Mouse (Mus musculus) ES-E14 (cell line): Measurements from ENCODE around the gene Blm. TPM values are rescaled to one million over a fixed set of nuclear protein-coding genes. Genes with fewer than 3 reads are reported as not detected.

Experiments
- DNase-seq: peaks from one replicate; pipeline ENCODE4 v3.0.0-alpha.2; 2013; ENCODE audit warnings: low read depth, low spot score
- H3K27ac ChIP-seq: 2 replicates; pipeline ENCODE4 v1.5.1; 2012; ENCODE audit warnings: low read depth, mild to moderate bottlenecking, low read length, moderate library complexity, mixed read lengths; ENCODE audit not compliant: poor library complexity, insufficient read depth, severe bottlenecking
- H3K36me3 ChIP-seq: 2 replicates; pipeline ENCODE4 v1.6.1; 2012; ENCODE audit warnings: mild to moderate bottlenecking, low read length, moderate library complexity, mixed read lengths; ENCODE audit not compliant: control insufficient read depth, poor library complexity, insufficient read depth, severe bottlenecking
- H3K4me1 ChIP-seq, 2 experiments: fragments of 150-350 bp in 1 of 2; sonication (generic) in 1 of 2; 2 replicates each; pipeline ENCODE4 v1.6.1; 2012; ENCODE audit warnings: low read length in 2 of 2, mild to moderate bottlenecking in 1 of 2, mixed read lengths in 1 of 2; ENCODE audit not compliant: control insufficient read depth in 2 of 2, insufficient read depth in 2 of 2, poor library complexity in 1 of 2
- H3K4me3 ChIP-seq, 2 experiments: fragments of 150-350 bp in 1 of 2; sonication (generic) in 1 of 2; 2 replicates each; pipeline ENCODE4 v1.5.1; 2012; ENCODE audit warnings: low read length in 2 of 2, low read depth in 1 of 2, mild to moderate bottlenecking in 1 of 2, mixed read lengths in 1 of 2; ENCODE audit not compliant: insufficient read depth in 1 of 2, poor library complexity in 1 of 2, severe bottlenecking in 1 of 2
- H3K9ac ChIP-seq: 2 replicates; pipeline ENCODE4 v1.6.1; 2012; ENCODE audit warnings: low read depth, mild to moderate bottlenecking, low read length, mixed read lengths; ENCODE audit not compliant: poor library complexity, insufficient read depth, severe bottlenecking
- H3K9me3 ChIP-seq: fragments of 150-350 bp; sonication (generic); 2 replicates; pipeline ENCODE4 v1.6.1; 2012; ENCODE audit warnings: low read depth, mild to moderate bottlenecking, low read length; ENCODE audit not compliant: control insufficient read depth, insufficient read depth
- CHD2 ChIP-seq: IDR thresholded peaks from 2 replicates; pipeline ENCODE4 v1.6.1; 2014; ENCODE audit warnings: mild to moderate bottlenecking, low read depth, low read length, inconsistent platforms
- HCFC1 ChIP-seq: IDR thresholded peaks from 2 replicates; pipeline ENCODE4 v1.6.1; 2012; ENCODE audit warnings: low read length, inconsistent platforms, borderline replicate concordance; ENCODE audit not compliant: insufficient read depth
- MAFK ChIP-seq: IDR thresholded peaks from 2 replicates; pipeline ENCODE4 v1.6.1; 2014; ENCODE audit warnings: mild to moderate bottlenecking, low read depth, low read length, inconsistent platforms; ENCODE audit not compliant: insufficient read depth
- ZC3H11A ChIP-seq: IDR thresholded peaks from 2 replicates; pipeline ENCODE4 v1.6.1; 2012; ENCODE audit warnings: low read depth, mild to moderate bottlenecking, inconsistent platforms, low read length, borderline replicate concordance
- ZNF384 ChIP-seq: IDR thresholded peaks from 2 replicates; pipeline ENCODE4 v1.6.1; 2012; ENCODE audit warnings: low read depth, low read length, inconsistent platforms
- in situ Hi-C, 2 experiments: fragments of 600-800 bp; cut with MboI; formaldehyde crosslinking; loops; one replicate each; pipeline ENCODE4 v1.15.1; 2025; ENCODE audit warnings: low sequenced_read_pairs in 2 of 2, inconsistent platforms in 1 of 2; ENCODE audit not compliant: unreplicated experiment in 2 of 2
- total RNA-seq: library from RNA; depleted of rRNA; stranded (reverse); fragments of 300-350 nt; gene quantifications from 2 replicates; pipeline ENCODE4 v1.2.3, GENCODE M21; 2012

The Blm gene
- total RNA-seq, 1 experiment, result 29.9 TPM

GRCm38 (mm10) chr7:80429661-80430060, 105.3 kb downstream of the Blm start:
- in situ Hi-C loops, result no loop called here

GRCm38 (mm10) chr7:80427730-80428129, 107.2 kb downstream of the Blm start:
- no peaks in the 10 kb centered on the region for H3K9me3 ChIP-seq
- TF ChIP-seq CHD2 (no peak), ZNF384 (no peak), ZC3H11A (no peak), HCFC1 (no peak), MAFK (no peak)
- in situ Hi-C loops, result no loop called here
- no peak for DNase-seq
- H3K4me1 ChIP-seq, result 0 out of 4 replicates have a peak, but pooled peaks cover 0 to under 1% of the 10 kb centered on the region in 2 experiments
- no peak overlapping the region for H3K4me3 ChIP-seq
- H3K27ac ChIP-seq, result no peak overlapping the region
- no peak overlapping the region for H3K9ac ChIP-seq
- H3K36me3 ChIP-seq, result no peaks in the 10 kb centered on the region

More at GRCm38 (mm10) chr7:80429661-80430060, 105.3 kb downstream of the Blm start:
- DNase-seq, result no peak
- Histone ChIP-seq H3K27ac (no peak overlapping the region), H3K9ac (no peak overlapping the region), H3K4me1 (no peaks in the 10 kb centered on the region), H3K4me3 (no peak overlapping the region), H3K36me3 (no peaks in the 10 kb centered on the region), H3K9me3 (no peaks in the 10 kb centered on the region)
- TF ChIP-seq HCFC1 (no peak), ZC3H11A (no peak), CHD2 (no peak), ZNF384 (no peak), MAFK (no peak)

GRCm38 (mm10) chr7:80426363-80426762, 108.6 kb downstream of the Blm start:
- in situ Hi-C loops, result no loop called here
- TF ChIP-seq CHD2 (no peak), ZC3H11A (no peak), ZNF384 (no peak), HCFC1 (no peak), MAFK (no peak)
- H3K9ac ChIP-seq, result no peak overlapping the region

GRCm38 (mm10) chr7:80424722-80425121, 110.2 kb downstream of the Blm start:
- no peak overlapping the region for H3K4me3 ChIP-seq
- TF ChIP-seq ZC3H11A (no peak), ZNF384 (no peak), MAFK (no peak), HCFC1 (no peak), CHD2 (no peak)
- no peak overlapping the region for H3K27ac ChIP-seq
- no peak for DNase-seq
- H3K4me1 ChIP-seq, result peaks cover 0 to 2% of the 10 kb centered on the region in 2 experiments; a peak in 1 of 4 replicates
- H3K36me3 ChIP-seq, result no peaks in the 10 kb centered on the region
- no peak overlapping the region for H3K9ac ChIP-seq
- in situ Hi-C loops, result no loop called here
- H3K9me3 ChIP-seq, result no peaks in the 10 kb centered on the region

More at GRCm38 (mm10) chr7:80426363-80426762, 108.6 kb downstream of the Blm start:
- H3K9me3 ChIP-seq, result no peaks in the 10 kb centered on the region
- DNase-seq, result no peak
- H3K4me1 ChIP-seq, result peaks cover 0 to 2% of the 10 kb centered on the region in 2 experiments; a peak in 1 of 4 replicates
- no peak overlapping the region for H3K4me3 ChIP-seq
- H3K36me3 ChIP-seq, result no peaks in the 10 kb centered on the region
- H3K27ac ChIP-seq, result no peak overlapping the region
